Mouse (Mus musculus) midbrain, embryonic 10.5 days (tissue): ENCODE data around the gene Gm42742. TPM values are rescaled to one million over a fixed set of nuclear protein-coding genes. Genes with fewer than 3 reads are reported as not detected.
A peak's percentile ranks its signal among the peaks of the same experiment; 100 is the strongest.

ENCODE experiments used
- DNase-seq: peaks from one replicate; pipeline ENCODE4 v3.0.0-alpha.2; 2017; ENCODE audit warnings: low spot score
- H3K27ac ChIP-seq: fragments of 300-500 bp; sonication (generic); replicated peaks from 2 replicates; pipeline ENCODE4 v1.5.1; 2016; ENCODE audit warnings: mild to moderate bottlenecking
- H3K27me3 ChIP-seq: fragments of 300-500 bp; sonication (generic); 2 replicates; pipeline ENCODE4 v1.6.1; 2016; ENCODE audit warnings: low read depth, mild to moderate bottlenecking; ENCODE audit not compliant: poor library complexity, severe bottlenecking
- H3K36me3 ChIP-seq: fragments of 300-500 bp; sonication (generic); 2 replicates; pipeline ENCODE4 v1.6.1; 2016; ENCODE audit warnings: mild to moderate bottlenecking, moderate library complexity
- H3K4me1 ChIP-seq: fragments of 300-500 bp; sonication (generic); 2 replicates; pipeline ENCODE4 v1.6.1; 2016
- H3K4me3 ChIP-seq: fragments of 300-500 bp; sonication (generic); 2 replicates; pipeline ENCODE4 v1.5.1; 2016; ENCODE audit warnings: mild to moderate bottlenecking, moderate library complexity
- H3K9me3 ChIP-seq: fragments of 300-500 bp; sonication (generic); replicated peaks from 2 replicates; pipeline ENCODE4 v1.6.1; 2016; ENCODE audit warnings: mild to moderate bottlenecking
- WGBS: fragments of 180-500 bp; shearing (Covaris S2); methylation state at CpG from one replicate; pipeline ENCODE4 v1.1.7; 2016; 5-methylcytosine and 5-hydroxymethylcytosine counted together
- polyA plus RNA-seq: library from polyadenylated mRNA; unstranded; fragments of >200 nt; fragmentation: Nextera tagmentation; extraction: Ambion mirVana; gene quantifications from 2 replicates; pipeline ENCODE4 v1.2.1, GENCODE M21; 2016

The Gm42742 gene
- polyA plus RNA-seq, 1 experiment from 2014 or later: 55.1 TPM

DNA sequence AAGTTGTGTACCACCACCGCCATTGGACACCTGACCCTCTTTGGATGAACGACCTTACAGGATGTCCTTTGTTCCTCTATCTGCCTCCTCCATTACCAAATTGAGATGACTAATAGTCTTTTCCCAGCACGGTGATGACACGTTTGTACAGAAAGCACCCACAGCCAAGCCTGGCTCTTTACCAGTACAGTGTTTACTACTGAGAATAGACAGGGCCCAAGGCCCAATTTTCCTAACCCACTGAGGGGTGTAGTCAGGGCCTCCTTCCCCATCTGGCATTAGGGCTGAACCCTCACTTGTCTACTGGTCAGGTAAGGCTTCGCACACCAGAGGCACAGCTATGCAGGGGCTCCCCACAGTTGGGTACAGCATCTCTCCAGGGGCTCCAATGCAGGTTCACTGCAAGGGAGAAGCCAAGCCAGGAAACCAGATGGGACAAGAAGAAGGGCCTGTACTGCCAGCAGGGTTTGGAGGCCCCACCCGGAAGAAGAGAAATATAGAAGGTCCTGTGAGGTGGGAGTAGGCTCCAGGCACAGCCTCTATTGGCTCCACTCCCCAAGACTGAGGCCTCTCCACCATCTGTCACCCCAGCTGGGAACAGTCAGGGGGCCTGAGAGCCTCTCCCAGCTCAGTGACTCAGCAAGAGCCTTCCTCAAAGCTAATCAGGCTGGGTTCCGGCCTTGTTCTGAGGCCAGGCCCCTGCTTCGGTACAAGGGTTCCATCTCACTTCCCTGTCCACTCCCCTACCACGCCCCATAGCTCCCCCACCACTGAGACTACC, 12.5 kb downstream of the Gm42742 start:
- peak overlapping the region; percentile 75 for H3K27ac ChIP-seq
- peaks cover 22% of the 10 kb centered on the region for H3K36me3 ChIP-seq
- WGBS: 79% methylated on average over 9 of the region's 9 CpGs
- no peak overlapping the region for H3K4me3 ChIP-seq
- peaks cover 15% of the 10 kb centered on the region for H3K4me1 ChIP-seq
- no peak for DNase-seq
- H3K27me3 ChIP-seq: no peaks in the 10 kb centered on the region
- H3K9me3 ChIP-seq: no peaks in the 10 kb centered on the region

DNA sequence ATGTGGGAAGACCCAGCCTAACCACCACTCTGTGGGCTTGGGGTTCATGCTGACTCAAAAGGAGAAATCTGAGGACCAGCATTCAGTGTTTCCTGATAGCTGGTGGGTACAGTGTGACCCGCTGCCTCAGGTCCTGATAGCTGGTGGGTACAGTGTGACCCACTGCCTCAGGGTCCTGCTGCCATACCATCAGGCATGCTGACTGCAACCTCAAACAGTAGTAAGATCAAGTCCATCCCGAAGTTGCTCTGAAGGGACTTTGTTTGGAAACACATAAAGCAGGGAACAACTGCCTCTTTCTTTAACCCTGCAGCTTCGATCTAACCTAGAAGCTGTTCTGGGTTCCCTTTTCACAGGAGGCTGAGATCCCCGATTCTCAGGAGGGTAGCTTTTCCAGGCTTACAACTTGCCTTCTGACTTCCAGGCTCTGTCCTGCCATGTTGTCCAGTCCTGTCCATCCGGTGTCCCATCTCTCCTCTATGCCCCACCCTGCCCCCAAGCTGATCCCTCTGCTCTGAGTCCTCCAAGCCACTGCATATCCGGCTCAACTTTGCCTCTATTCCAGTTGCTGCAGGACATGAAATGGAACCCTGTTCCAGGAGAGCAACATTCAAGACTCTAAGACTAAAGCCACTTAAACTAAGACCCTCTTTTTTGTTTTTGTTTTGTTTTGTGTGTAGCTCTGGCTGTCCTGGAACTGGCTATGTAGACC, 13.4 kb downstream of the Gm42742 start:
- Histone ChIP-seq H3K36me3 (peaks cover 13% of the 10 kb centered on the region), H3K9me3 (no peaks in the 10 kb centered on the region), H3K4me1 (peaks cover 15% of the 10 kb centered on the region), H3K27me3 (no peaks in the 10 kb centered on the region), H3K4me3 (no peak overlapping the region), H3K27ac (no peak overlapping the region)
- no peak for DNase-seq
- 85% methylated on average over 6 of the region's 6 CpGs for WGBS

DNA sequence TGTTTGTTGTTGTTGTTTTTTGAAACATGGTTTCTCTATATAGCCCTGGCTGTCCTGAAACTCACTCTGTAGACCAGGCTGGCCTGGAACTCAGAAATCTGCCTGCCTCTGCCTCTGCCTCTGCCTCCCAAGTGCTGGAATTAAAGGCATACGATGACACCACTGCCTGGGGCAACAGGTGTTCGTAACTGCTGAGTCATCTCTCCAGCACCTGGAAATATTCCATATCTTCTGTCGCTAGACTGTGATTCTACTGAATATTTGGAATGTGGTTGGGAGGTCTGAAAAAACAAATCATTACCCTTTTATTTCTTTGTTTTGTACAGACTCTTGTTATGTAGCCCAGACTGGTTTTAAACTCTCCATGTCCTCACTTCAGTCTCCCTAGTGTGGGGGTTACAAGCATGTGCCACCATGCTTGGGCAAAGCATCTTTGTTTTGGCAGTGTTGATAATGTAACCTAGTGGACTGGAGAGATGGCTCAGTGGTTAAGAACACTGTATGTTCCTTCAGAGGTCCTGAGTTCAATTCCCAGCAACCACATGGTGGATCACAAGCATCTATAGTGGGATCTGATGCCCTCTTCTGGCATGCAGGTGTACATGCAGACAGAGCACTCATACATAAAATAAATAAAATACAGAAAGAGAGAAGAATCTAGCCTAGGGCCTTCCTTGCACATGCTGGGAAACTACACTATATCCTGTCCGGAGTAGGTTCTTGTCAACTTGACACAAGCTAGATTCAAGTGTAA, 16.6 kb downstream of the Gm42742 start:
- no peaks in the 10 kb centered on the region for H3K9me3 ChIP-seq
- 89% methylated on average over 4 of the region's 4 CpGs for WGBS
- H3K36me3 ChIP-seq: no peaks in the 10 kb centered on the region
- H3K4me3 ChIP-seq: no peak overlapping the region
- DNase-seq: no peak
- H3K27me3 ChIP-seq: no peaks in the 10 kb centered on the region
- H3K4me1 ChIP-seq: peaks cover 10% of the 10 kb centered on the region
- H3K27ac ChIP-seq: no peak overlapping the region

DNA sequence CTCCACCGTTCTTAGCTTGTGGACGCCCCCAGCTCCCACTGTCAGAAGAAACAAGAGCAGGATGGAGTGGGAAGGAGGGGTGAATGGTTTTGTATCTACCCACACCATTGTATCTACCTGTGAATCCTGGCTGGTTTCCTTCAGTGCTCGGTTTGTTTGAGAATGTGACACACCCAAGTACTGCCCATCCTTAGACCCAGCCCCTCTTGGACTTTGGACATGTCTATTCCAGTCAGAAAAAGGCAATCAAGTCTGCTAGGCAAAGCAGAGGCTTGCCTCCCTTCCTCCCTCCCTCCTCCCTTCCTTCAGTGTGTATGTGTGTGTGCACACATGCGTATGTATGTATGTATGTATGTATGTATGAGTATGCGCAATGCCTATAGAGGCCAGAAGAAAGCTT, 17.3 kb downstream of the Gm42742 start:
- DNase-seq: no peak
- Histone ChIP-seq H3K9me3 (no peaks in the 10 kb centered on the region), H3K4me3 (no peak overlapping the region), H3K27ac (no peak overlapping the region), H3K36me3 (no peaks in the 10 kb centered on the region), H3K27me3 (no peaks in the 10 kb centered on the region), H3K4me1 (peaks cover 4% of the 10 kb centered on the region)
- WGBS: 92% methylated on average over 5 of the region's 5 CpGs

- Histone ChIP-seq H3K36me3 (no peaks in the 10 kb centered on the region), H3K27me3 (no peaks in the 10 kb centered on the region), H3K4me1 (no peaks in the 10 kb centered on the region), H3K4me3 (no peak overlapping the region), H3K9me3 (0 out of 2 replicates have a peak, but pooled peaks cover 2% of the 10 kb centered on the region), H3K27ac (no peak overlapping the region)
- WGBS: 87% methylated on average over 10 of the region's 10 CpGs
- no peak for DNase-seq
These were observed 21.3 kb downstream of the Gm42742 start for GRCm38 (mm10) chr7:126999568-126999967.

DNA sequence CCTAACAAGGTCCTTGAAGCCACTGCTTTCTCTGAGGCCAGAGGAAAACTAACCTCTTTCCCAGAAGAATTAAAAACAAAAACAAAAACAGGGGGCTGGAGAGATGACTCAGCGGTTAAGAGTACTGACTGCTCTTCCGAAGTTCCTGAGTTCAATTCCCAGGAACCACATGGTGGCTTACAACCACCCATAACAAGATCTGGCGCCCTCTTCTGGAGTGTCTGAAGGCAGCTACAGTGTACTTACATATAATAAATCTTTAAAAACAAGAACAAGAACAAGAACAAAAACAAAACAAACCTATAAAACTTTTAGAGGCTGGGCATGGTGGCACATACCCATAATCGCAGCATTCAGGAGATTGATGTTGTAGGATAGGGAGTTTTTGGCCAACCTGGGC, 24.4 kb downstream of the Gm42742 start:
- peaks cover 3% of the 10 kb centered on the region for H3K4me1 ChIP-seq
- no peak overlapping the region for H3K27ac ChIP-seq
- no peaks in the 10 kb centered on the region for H3K36me3 ChIP-seq
- no peak overlapping the region for H3K4me3 ChIP-seq
- 82% methylated on average over 4 of the region's 4 CpGs for WGBS
- DNase-seq: no peak
- no peaks in the 10 kb centered on the region for H3K27me3 ChIP-seq
- H3K9me3 ChIP-seq: 0 out of 2 replicates have a peak, but pooled peaks cover 2% of the 10 kb centered on the region

DNA sequence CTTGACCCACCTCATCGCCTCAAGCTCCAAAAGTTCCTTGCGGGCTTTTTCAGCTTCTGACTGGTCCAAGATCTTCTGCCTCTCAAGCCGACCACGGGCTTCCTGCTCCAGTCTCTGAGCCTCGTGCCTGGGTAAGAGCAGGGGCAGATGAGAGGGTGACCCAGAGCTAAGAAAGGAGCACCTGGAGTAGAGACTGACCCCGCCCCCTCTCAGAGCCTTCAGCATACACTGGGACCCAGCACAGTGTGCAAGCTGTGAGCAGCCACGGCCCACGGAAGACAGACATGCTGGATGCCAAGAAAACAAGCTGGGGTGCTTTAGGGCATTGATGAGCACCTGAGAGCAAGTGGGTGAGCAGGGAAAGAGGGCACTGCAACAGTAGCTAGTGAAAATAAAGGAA, 32.1 kb downstream of the Gm42742 start:
- H3K27ac ChIP-seq: no peak overlapping the region

DNA sequence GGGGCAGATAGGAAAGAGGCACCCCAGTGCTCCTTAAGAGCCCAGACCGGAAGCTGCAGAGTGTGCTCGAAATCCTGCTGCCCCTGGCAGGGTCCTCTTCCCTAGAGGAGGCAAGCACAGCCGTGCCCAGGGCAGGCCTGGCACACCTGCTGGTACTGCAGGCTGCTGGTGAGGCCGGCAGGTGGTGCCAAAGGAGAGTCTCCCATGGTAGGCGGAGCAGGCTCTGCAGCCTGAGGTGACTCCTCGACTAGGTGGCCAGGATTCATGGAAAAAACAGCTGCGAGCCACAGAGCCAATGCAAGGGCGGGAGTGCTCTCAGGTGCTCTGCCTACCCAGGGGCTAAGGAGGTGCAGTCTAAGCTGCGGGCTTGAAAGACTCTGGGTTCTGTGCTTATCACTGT, 34.6 kb downstream of the Gm42742 start:
- Histone ChIP-seq H3K36me3 (peaks cover 1% of the 10 kb centered on the region), H3K9me3 (no peaks in the 10 kb centered on the region), H3K4me1 (0 out of 2 replicates have a peak, but pooled peaks cover 2% of the 10 kb centered on the region), H3K27me3 (no peaks in the 10 kb centered on the region), H3K4me3 (no peak overlapping the region), H3K27ac (no peak overlapping the region)
- no peak for DNase-seq
- 38% methylated on average over 9 of the region's 9 CpGs for WGBS

More for the DNA sequence above, 32.1 kb downstream of the Gm42742 start:
- no peaks in the 10 kb centered on the region for H3K36me3 ChIP-seq
- no peak overlapping the region for H3K4me3 ChIP-seq
- WGBS: 75% methylated on average over 8 of the region's 8 CpGs
- no peaks in the 10 kb centered on the region for H3K9me3 ChIP-seq
- H3K4me1 ChIP-seq: peaks cover 5% of the 10 kb centered on the region
- no peaks in the 10 kb centered on the region for H3K27me3 ChIP-seq
- no peak for DNase-seq

DNA sequence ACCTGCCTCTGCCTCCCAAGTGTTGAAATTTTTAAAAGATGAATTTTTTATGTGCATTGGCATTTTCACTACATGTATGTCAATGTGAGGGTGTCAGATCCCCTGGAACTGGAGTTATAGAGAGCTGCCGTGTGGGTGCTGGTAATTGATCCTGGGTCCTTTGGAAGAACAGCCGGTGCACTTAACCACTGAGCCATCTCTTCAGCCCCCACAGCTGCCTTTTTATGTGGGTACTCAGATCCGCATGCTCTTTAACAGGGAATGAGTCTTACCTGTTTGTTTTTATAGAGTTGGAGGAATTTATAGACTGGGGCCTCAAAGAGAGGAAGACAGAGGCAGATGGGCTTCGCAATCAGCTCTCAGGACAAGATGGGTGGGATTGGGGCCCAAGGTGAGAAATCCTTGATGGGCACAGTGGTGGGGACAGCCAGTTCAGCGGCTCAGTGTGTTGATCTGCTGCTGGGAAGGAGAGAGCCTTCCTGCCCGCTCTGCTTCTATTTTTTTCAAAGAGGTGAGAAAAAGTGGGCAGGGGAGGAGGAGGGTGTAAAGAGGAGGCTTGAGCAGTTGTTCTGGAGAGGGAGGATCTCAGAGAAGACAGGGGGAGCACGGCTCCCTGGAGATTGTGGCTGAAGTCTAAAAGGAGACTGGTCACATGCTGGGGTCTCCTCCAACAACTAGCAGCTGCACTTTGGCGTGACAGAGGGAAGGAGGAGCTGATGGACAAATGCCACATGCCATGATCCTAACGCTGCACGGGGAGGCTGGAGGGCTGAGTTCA, 36.0 kb downstream of the Gm42742 start:
- 70% methylated on average over 10 of the region's 10 CpGs for WGBS
- H3K4me1 ChIP-seq: 0 out of 2 replicates have a peak, but pooled peaks cover 2% of the 10 kb centered on the region
- H3K9me3 ChIP-seq: no peaks in the 10 kb centered on the region
- peaks cover 16% of the 10 kb centered on the region for H3K36me3 ChIP-seq
- no peak for DNase-seq
- H3K27ac ChIP-seq: no peak overlapping the region
- H3K27me3 ChIP-seq: no peaks in the 10 kb centered on the region
- H3K4me3 ChIP-seq: no peak overlapping the region

DNA sequence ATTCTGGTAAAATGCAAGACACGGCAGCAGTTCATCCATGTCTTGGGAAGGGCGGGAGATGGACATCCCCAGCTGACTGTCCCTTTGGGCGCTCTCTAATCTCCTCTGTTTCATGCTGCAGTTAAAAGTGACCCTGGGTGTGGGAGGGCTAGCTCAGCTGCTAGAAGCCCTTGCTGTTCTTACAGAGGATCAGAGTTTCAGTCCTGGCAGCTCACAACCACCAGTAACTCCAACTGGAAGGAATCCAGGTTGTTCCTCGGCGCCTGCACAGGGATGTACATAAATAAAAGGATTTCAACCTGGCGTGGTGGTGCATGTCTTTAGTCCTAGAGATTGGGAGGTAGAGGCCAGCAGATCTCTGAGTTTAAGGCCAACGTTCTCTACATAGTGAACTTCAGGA, 37.8 kb downstream of the Gm42742 start:
- Histone ChIP-seq H3K27ac (no peak overlapping the region), H3K4me1 (0 out of 2 replicates have a peak, but pooled peaks cover 2% of the 10 kb centered on the region), H3K9me3 (no peaks in the 10 kb centered on the region), H3K4me3 (no peak overlapping the region), H3K27me3 (no peaks in the 10 kb centered on the region), H3K36me3 (peaks cover 33% of the 10 kb centered on the region)
- no peak for DNase-seq
- 88% methylated on average over 7 of the region's 7 CpGs for WGBS

DNA sequence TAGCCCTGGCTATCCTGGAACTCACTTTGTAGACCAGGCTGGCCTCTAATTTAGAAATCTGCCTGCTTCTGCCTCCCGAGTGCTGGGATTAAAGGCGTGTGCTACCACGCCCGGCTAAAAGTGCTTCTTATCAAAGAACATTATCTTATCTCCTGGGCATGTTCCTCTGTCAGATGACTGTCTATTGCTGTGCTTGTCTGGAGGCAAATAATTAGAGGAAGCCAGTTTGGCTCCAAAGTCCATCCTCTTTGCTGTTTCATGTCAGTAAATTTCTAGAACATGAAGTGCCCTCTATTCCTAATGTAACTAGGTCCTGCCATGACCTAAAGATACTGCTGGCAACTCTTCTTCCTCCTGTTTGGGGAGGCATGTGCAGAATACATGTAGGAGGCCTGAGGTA, 38.8 kb downstream of the Gm42742 start:
- peaks cover 39% of the 10 kb centered on the region for H3K36me3 ChIP-seq
- no peak overlapping the region for H3K4me3 ChIP-seq
- DNase-seq: no peak
- peaks cover 8% of the 10 kb centered on the region for H3K4me1 ChIP-seq
- no peaks in the 10 kb centered on the region for H3K9me3 ChIP-seq
- whole genome bisulfite sequencing: 93% methylated on average over 4 of the region's 4 CpGs
- no peak overlapping the region for H3K27ac ChIP-seq
- H3K27me3 ChIP-seq: no peaks in the 10 kb centered on the region

GRCm38 (mm10) chr7:126981601-126982000, 39.3 kb downstream of the Gm42742 start:
- H3K27ac ChIP-seq: no peak overlapping the region
- no peaks in the 10 kb centered on the region for H3K27me3 ChIP-seq
- H3K36me3 ChIP-seq: peaks cover 39% of the 10 kb centered on the region
- 91% methylated on average over 2 of the region's 2 CpGs for WGBS
- peaks cover 13% of the 10 kb centered on the region for H3K4me1 ChIP-seq
- no peak overlapping the region for H3K4me3 ChIP-seq
- no peak for DNase-seq
- H3K9me3 ChIP-seq: no peaks in the 10 kb centered on the region
